Mouse (Mus musculus) liver, embryonic 15.5 days (tissue): Measurements from ENCODE around the gene Aktip. TPM values are rescaled to one million over a fixed set of nuclear protein-coding genes. Genes with fewer than 3 reads are reported as not detected.

ENCODE experiments used
- polyA plus RNA-seq: library from polyadenylated mRNA; unstranded; fragments of >200 nt; fragmentation: Nextera tagmentation; extraction: Ambion mirVana; gene quantifications from 2 replicates; pipeline ENCODE4 v1.2.1, GENCODE M21; 2015

Aktip gene
- polyA plus RNA-seq, 1 experiment from 2014 or later = 7.0 TPM

Other genes starting within 250 kb of the Aktip start
- gene Rbl2, start 129.9 kb downstream of the Aktip start, polyA plus RNA-seq = 5.3 and 5.4 TPM in 2 replicates
- gene Rpgrip1l, start 113.3 kb upstream of the Aktip start, polyA plus RNA-seq = 1.3 and 2.7 TPM in 2 replicates
- 16.8 and 19.3 TPM in 2 replicates for gene Fto, start 113.5 kb upstream of the Aktip start, polyA plus RNA-seq